Mouse (Mus musculus) naive thymus-derived CD4-positive, alpha-beta T cell, adult 5 months (primary cell): ENCODE data around the gene Clptm1. TPM values are rescaled to one million over a fixed set of nuclear protein-coding genes. Genes with fewer than 3 reads are reported as not detected.

ENCODE experiments used
- polyA plus RNA-seq: library from polyadenylated mRNA; unstranded; fragments of 100-300 nt; shearing (Covaris generic); gene quantifications from one replicate; pipeline ENCODE4 v1.2.1, GENCODE M21; 2017

Gene Clptm1
- polyA plus RNA-seq: 129 TPM

GRCm38 (mm10) chr7:19664955-19665841 is at the start of gene Clptm1:
TSS of gene Clptm1 (minus strand) at chr7:19665033.

GRCm38 (mm10) chr7:19698907-19699826 is 34.3 kb upstream of the Clptm1 start, which contains the start of gene Apoe:
TSS of gene Apoe (minus strand) at chr7:19699188.

GRCm38 (mm10) chr7:19691873-19692865 is 27.3 kb upstream of the Clptm1 start, which contains the start of gene Apoc1:
TSS of gene Apoc1 (minus strand) at chr7:19692660.

GRCm38 (mm10) chr7:19681202-19681694 is 16.4 kb upstream of the Clptm1 start, which contains the start of the genes Gm44805 and Apoc4:
TSS of gene Gm44805 (minus strand) at chr7:19681423.
TSS of gene Apoc4 (minus strand) at chr7:19681479.

GRCm38 (mm10) chr7:19677872-19678271 is 13.0 kb upstream of the Clptm1 start, which contains the start of gene Apoc2:
TSS of gene Apoc2 (minus strand) at chr7:19677941.

GRCm38 (mm10) chr7:19629361-19629734 is 35.5 kb downstream of the Clptm1 start, which contains the start of gene Relb:
TSS of gene Relb (minus strand) at chr7:19629438.

GRCm38 (mm10) chr7:19603849-19604605 is 60.8 kb downstream of the Clptm1 start, which contains the start of gene Clasrp:
TSS of gene Clasrp (minus strand) at chr7:19604486.

Other genes with a start within 250 kb of the Clptm1 start
- gene Mark4, start 206.2 kb downstream of the Clptm1 start, polyA plus RNA-seq: 8.7 TPM
- not detected for gene Exoc3l2, start 201.7 kb downstream of the Clptm1 start, polyA plus RNA-seq
- 3.8 TPM for gene Bloc1s3, start 156.7 kb downstream of the Clptm1 start, polyA plus RNA-seq
- 58.6 TPM for gene Trappc6a, start 156.6 kb downstream of the Clptm1 start, polyA plus RNA-seq
- gene Nkpd1, start 147.2 kb downstream of the Clptm1 start, polyA plus RNA-seq: not detected
- gene Ppp1r37, start 102.0 kb downstream of the Clptm1 start, polyA plus RNA-seq: 26.1 TPM
- not detected for gene Zfp296, start 87.7 kb downstream of the Clptm1 start, polyA plus RNA-seq
- gene Gemin7, start 87.4 kb downstream of the Clptm1 start, polyA plus RNA-seq: 80.0 TPM
- gene Clasrp, start 60.5 kb downstream of the Clptm1 start, polyA plus RNA-seq: 71.6 TPM
- 102 TPM for gene Relb, start 35.6 kb downstream of the Clptm1 start, polyA plus RNA-seq
- gene Apoc2, start 12.9 kb upstream of the Clptm1 start, polyA plus RNA-seq: not detected
- not detected for gene Gm44805, start 16.4 kb upstream of the Clptm1 start, polyA plus RNA-seq
- gene Apoc4, start 16.4 kb upstream of the Clptm1 start, polyA plus RNA-seq: not detected
- gene Apoc1, start 27.6 kb upstream of the Clptm1 start, polyA plus RNA-seq: not detected
- gene Apoe, start 34.2 kb upstream of the Clptm1 start, polyA plus RNA-seq: 6.1 TPM
- 78.5 TPM for gene Tomm40, start 50.4 kb upstream of the Clptm1 start, polyA plus RNA-seq
- gene Nectin2, start 85.5 kb upstream of the Clptm1 start, polyA plus RNA-seq: not detected
- gene Bcam, start 106.0 kb upstream of the Clptm1 start, polyA plus RNA-seq: 0.42 TPM
- gene Cblc, start 131.8 kb upstream of the Clptm1 start, polyA plus RNA-seq: not detected
- gene Bcl3, start 157.7 kb upstream of the Clptm1 start, polyA plus RNA-seq: 67.2 TPM
- gene Gm19345, start 187.0 kb upstream of the Clptm1 start, polyA plus RNA-seq: not detected
- gene Ceacam16, start 196.3 kb upstream of the Clptm1 start, polyA plus RNA-seq: 0.31 TPM
- gene Ceacam19, start 222.9 kb upstream of the Clptm1 start, polyA plus RNA-seq: not detected